Mouse (Mus musculus) megakaryocyte, embryonic 14.5 days (primary cell): ENCODE measurements around the gene Nav1. TPM values are rescaled to one million over a fixed set of nuclear protein-coding genes. Genes with fewer than 3 reads are reported as not detected.
A peak's percentile ranks its signal among the peaks of the same experiment; 100 is the strongest.

ENCODE experiments used
- H3K27me3 ChIP-seq: replicated peaks from 2 replicates; pipeline ENCODE3; 2012; ENCODE audit warnings: inconsistent platforms
- H3K36me3 ChIP-seq: replicated peaks from 2 replicates; pipeline ENCODE3; 2012; ENCODE audit warnings: low read length, inconsistent platforms, mixed read lengths
- H3K4me1 ChIP-seq: 2 replicates; pipeline ENCODE4 v1.6.1; 2012; ENCODE audit warnings: inconsistent platforms
- H3K4me3 ChIP-seq: replicated peaks from 2 replicates; pipeline ENCODE3; 2012; ENCODE audit warnings: moderate library complexity, mild to moderate bottlenecking, inconsistent platforms
- H3K9me3 ChIP-seq: 2 replicates; pipeline ENCODE4 v1.6.1; 2012; ENCODE audit warnings: inconsistent platforms
- FLI1 ChIP-seq: IDR thresholded peaks from 2 replicates; pipeline ENCODE4 v1.6.1; 2012; ENCODE audit warnings: low read length, inconsistent platforms, mixed read lengths
- GATA1 ChIP-seq: IDR thresholded peaks from 3 replicates; pipeline ENCODE4 v1.6.1; 2012; ENCODE audit warnings: mixed read lengths, low read length, inconsistent platforms, borderline replicate concordance
- polyA plus RNA-seq: library from polyadenylated mRNA; stranded (reverse); fragments of >175 nt; gene quantifications from 2 replicates; pipeline ENCODE4 v1.2.3, GENCODE M21; 2012; ENCODE audit warnings: low replicate concordance; ENCODE audit not compliant: insufficient read depth

Nav1 gene
- polyA plus RNA-seq, 1 experiment = 13.4 TPM

- H3K4me3 ChIP-seq = no peak overlapping the region
- TF ChIP-seq FLI1 (no peak), GATA1 (no peak)
- H3K36me3 ChIP-seq = peaks cover 32% of the 10 kb centered on the region
- H3K27me3 ChIP-seq = no peaks in the 10 kb centered on the region
- H3K4me1 ChIP-seq = peaks cover 11% of the 10 kb centered on the region; the same call in 1 of the 2 replicates
- peaks cover 8% of the 10 kb centered on the region for H3K9me3 ChIP-seq
These were observed 123.1 kb downstream of the Nav1 start for GRCm38 (mm10) chr1:135483971-135484370.

GRCm38 (mm10) chr1:135482666-135483065 lies 124.4 kb downstream of the Nav1 start:
- Histone ChIP-seq H3K36me3 (peaks cover 28% of the 10 kb centered on the region), H3K4me3 (no peak overlapping the region), H3K27me3 (no peaks in the 10 kb centered on the region), H3K4me1 (peaks cover 16% of the 10 kb centered on the region), H3K9me3 (peaks cover 8% of the 10 kb centered on the region)
- TF ChIP-seq FLI1 = no peak
- no peak for TF ChIP-seq GATA1

GRCm38 (mm10) chr1:135481656-135482055 lies 125.4 kb downstream of the Nav1 start:
- Histone ChIP-seq H3K4me3 (no peak overlapping the region), H3K27me3 (no peaks in the 10 kb centered on the region), H3K4me1 (peaks cover 13% of the 10 kb centered on the region), H3K9me3 (peaks cover 8% of the 10 kb centered on the region), H3K36me3 (peaks cover 27% of the 10 kb centered on the region)
- TF ChIP-seq GATA1 (no peak), FLI1 (no peak)

GRCm38 (mm10) chr1:135480815-135481214 lies 126.3 kb downstream of the Nav1 start:
- Histone ChIP-seq H3K36me3 (peaks cover 27% of the 10 kb centered on the region), H3K4me1 (peaks cover 13% of the 10 kb centered on the region), H3K27me3 (no peaks in the 10 kb centered on the region), H3K9me3 (peaks cover 8% of the 10 kb centered on the region), H3K4me3 (no peak overlapping the region)
- no peak for TF ChIP-seq GATA1
- no peak for TF ChIP-seq FLI1

GRCm38 (mm10) chr1:135475571-135475895 lies 131.6 kb downstream of the Nav1 start:
- H3K9me3 ChIP-seq = no peaks in the 10 kb centered on the region
- no peak overlapping the region for H3K4me3 ChIP-seq
- H3K27me3 ChIP-seq = no peaks in the 10 kb centered on the region
- H3K36me3 ChIP-seq = peaks cover 26% of the 10 kb centered on the region
- no peak for TF ChIP-seq FLI1
- H3K4me1 ChIP-seq = peaks cover 31% of the 10 kb centered on the region

GRCm38 (mm10) chr1:135474861-135475570 lies 132.1 kb downstream of the Nav1 start:
- H3K4me1 ChIP-seq = peaks cover 32% of the 10 kb centered on the region
- peaks cover 31% of the 10 kb centered on the region for H3K36me3 ChIP-seq
- H3K4me3 ChIP-seq = no peak overlapping the region
- no peaks in the 10 kb centered on the region for H3K27me3 ChIP-seq
- TF ChIP-seq FLI1 (no peak), GATA1 (no peak)
- no peaks in the 10 kb centered on the region for H3K9me3 ChIP-seq

GRCm38 (mm10) chr1:135472536-135472935 lies 134.6 kb downstream of the Nav1 start:
- H3K4me1 ChIP-seq = peaks cover 27% of the 10 kb centered on the region
- H3K36me3 ChIP-seq = peaks cover 50% of the 10 kb centered on the region
- no peak overlapping the region for H3K4me3 ChIP-seq
- no peaks in the 10 kb centered on the region for H3K27me3 ChIP-seq
- no peak for TF ChIP-seq GATA1
- TF ChIP-seq FLI1 = no peak
- no peaks in the 10 kb centered on the region for H3K9me3 ChIP-seq

- H3K4me1 ChIP-seq = peaks cover 35% of the 10 kb centered on the region
- H3K27me3 ChIP-seq = no peaks in the 10 kb centered on the region
- H3K36me3 ChIP-seq = peaks cover 57% of the 10 kb centered on the region
- H3K9me3 ChIP-seq = no peaks in the 10 kb centered on the region
- TF ChIP-seq FLI1 (no peak), GATA1 (no peak)
- H3K4me3 ChIP-seq = peak overlapping the region; percentile 33
These were observed 135.4 kb downstream of the Nav1 start for GRCm38 (mm10) chr1:135471742-135472141.

- no peaks in the 10 kb centered on the region for H3K27me3 ChIP-seq
- peaks cover 39% of the 10 kb centered on the region for H3K4me1 ChIP-seq
- no peak overlapping the region for H3K4me3 ChIP-seq
- no peaks in the 10 kb centered on the region for H3K9me3 ChIP-seq
- H3K36me3 ChIP-seq = peaks cover 69% of the 10 kb centered on the region
- TF ChIP-seq GATA1 (no peak), FLI1 (no peak)
These were observed 136.5 kb downstream of the Nav1 start for GRCm38 (mm10) chr1:135470546-135470945.

GRCm38 (mm10) chr1:135467462-135467861 lies 139.6 kb downstream of the Nav1 start:
- peak overlapping the region; percentile 1 for H3K4me3 ChIP-seq
- peaks cover 97% of the 10 kb centered on the region for H3K36me3 ChIP-seq
- TF ChIP-seq GATA1 = no peak
- no peak for TF ChIP-seq FLI1
- H3K9me3 ChIP-seq = no peaks in the 10 kb centered on the region
- H3K27me3 ChIP-seq = no peaks in the 10 kb centered on the region
- H3K4me1 ChIP-seq = peaks cover 35% of the 10 kb centered on the region

- H3K36me3 ChIP-seq = peaks cover 98% of the 10 kb centered on the region
- H3K4me3 ChIP-seq = no peak overlapping the region
- H3K27me3 ChIP-seq = no peaks in the 10 kb centered on the region
- TF ChIP-seq GATA1 (no peak), FLI1 (no peak)
- peaks cover 30% of the 10 kb centered on the region for H3K4me1 ChIP-seq
- no peaks in the 10 kb centered on the region for H3K9me3 ChIP-seq
These were observed 140.2 kb downstream of the Nav1 start for GRCm38 (mm10) chr1:135466935-135467334.
